Mouse (Mus musculus): ENCODE results near the gene Usp7.
"Not testable (repeated sequence)": the region's sequence is repeated elsewhere in the genome, so short reads cannot be mapped to it uniquely, and the experiment has no call there.

Usp7 gene

GRCm38 (mm10) chr16:8783198-8783913, 8.8 kb downstream of the Usp7 start:
- in situ Hi-C loops (cut with MboI; ENCODE audit: low sequenced_read_pairs) = no loop called here

DNA sequence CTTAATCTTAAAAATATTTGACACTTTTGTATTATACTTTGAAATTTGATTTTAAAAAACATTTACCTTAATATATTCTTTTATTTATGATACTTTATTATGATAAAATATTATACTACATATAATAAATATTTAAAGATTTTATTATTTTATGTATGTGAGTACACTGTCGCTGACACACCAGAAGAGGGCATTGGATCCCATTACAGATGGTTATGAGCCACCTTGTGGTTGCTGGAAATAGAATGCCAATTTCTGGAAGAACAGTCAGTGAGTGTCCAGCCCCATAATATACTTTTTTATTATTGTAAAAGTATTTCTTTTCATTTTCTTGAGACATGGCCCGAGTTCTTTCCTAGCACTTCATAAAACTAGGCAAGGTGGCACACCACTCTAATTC, 10.4 kb downstream of the Usp7 start:
- in situ Hi-C loops (cut with MboI; ENCODE audit: low sequenced_read_pairs) = no loop called here

- in situ Hi-C loops (cut with MboI; ENCODE audit: low sequenced_read_pairs) = no loop called here
Measured at GRCm38 (mm10) chr16:8781191-8781590, 10.9 kb downstream of the Usp7 start.

GRCm38 (mm10) chr16:8780187-8780586, 11.9 kb downstream of the Usp7 start:
- in situ Hi-C loops (cut with MboI; ENCODE audit: low sequenced_read_pairs) = no loop called here

DNA sequence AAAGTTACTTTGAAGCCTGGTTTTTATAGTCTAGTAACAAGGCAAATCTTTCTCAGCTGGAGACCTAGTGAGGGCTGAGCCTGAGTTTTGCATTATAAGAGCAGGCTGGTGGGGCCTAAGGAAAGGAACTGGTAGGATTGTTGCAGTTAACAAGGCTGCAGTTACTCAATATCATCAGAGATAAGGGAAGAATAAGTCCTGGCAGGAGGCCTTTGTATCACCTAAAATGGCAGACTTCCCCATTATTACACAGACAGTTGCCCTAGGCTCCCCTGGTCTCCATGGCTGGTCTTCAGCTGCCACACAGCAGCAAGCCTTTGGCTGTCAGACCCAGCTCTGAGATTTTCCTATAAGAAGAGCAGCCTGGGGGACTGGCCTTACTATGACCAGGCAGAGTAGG, 13.4 kb downstream of the Usp7 start:
- in situ Hi-C loops (cut with MboI; ENCODE audit: low sequenced_read_pairs) = no loop called here

DNA sequence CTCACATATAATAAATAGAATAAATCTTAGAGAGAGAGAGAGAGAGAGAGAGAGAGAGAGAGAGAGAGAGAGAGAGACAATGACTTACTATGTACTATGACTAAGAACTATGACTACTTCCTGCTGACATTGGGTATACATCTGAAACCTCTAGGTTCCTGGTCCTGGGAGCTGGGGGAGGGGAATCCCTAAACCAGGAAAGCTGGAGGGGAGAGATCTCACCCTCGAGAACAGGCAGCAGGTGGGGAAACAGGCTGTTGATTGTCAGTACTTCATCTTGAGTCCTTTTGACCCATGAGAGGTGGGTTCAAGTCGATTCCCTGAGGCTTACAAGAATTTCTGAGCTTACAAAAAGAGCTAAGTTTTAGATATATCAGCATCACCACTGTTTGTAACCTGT, 14.9 kb downstream of the Usp7 start:
- in situ Hi-C loops (cut with MboI; ENCODE audit: low sequenced_read_pairs) = no loop called here

DNA sequence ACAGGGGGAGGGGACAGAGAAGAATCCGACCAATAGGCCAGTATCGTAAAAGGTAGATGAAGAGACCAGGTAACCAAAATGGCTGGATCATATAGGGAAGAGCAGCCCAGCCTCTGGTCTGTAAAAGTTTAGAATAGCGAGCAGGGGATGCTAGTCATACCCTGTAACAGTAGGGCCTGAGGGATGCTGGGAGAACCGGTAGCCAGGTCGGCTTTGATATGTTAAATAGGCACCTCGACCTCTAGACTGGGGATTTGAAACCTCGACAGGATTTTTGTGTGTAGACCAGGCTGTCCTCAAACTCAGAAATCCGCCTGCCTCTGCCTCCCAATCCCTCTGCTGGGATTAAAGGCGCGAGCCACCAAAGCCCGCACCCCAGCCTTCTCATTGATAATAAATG, 15.5 kb downstream of the Usp7 start:
- in situ Hi-C loops (cut with MboI; ENCODE audit: low sequenced_read_pairs) = no loop called here

- in situ Hi-C loops (cut with MboI; ENCODE audit: low sequenced_read_pairs) = no loop called here
Measured at GRCm38 (mm10) chr16:8771086-8771485, 21.0 kb downstream of the Usp7 start.

DNA sequence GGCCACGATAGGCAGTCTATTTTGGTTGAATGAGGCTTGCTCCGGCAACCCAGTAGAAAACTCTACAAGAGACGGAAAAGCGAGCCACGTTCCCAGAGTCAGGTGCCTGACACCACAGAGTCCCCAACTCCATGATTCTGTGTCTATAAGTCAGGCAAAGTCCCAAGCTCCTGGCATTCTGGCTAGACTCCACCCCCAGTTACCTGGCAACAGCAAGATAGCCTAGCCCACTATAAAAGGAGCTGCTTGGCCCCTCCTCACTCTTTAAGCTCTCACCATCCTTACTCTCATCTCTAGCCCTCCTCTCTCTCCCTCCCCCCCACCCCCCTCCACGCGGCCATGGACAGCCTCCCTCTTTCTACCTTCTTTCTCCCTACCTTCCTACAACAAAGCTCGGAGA, 21.8 kb downstream of the Usp7 start:
- in situ Hi-C loops (cut with MboI; ENCODE audit: low sequenced_read_pairs) = not testable (repeated sequence)

DNA sequence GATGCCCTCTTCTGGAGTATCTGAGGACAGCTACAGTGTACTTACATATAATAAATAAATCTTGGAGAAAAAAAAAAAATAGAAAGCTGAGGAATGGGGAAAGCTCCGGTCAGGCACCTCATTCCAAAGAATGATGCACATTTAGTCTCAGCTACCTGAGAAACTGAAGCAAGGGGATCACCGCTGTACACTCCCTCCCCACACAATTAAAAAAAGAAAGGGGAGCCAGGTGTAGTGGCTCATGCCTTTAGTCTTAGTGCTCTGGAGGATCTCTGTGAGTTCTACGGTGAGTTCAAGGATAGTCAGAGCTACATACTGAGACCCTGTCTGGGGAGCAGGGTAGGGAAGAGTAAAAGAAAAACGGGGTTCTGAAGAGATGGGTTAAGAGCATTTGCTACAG, 22.6 kb downstream of the Usp7 start:
- in situ Hi-C loops (cut with MboI; ENCODE audit: low sequenced_read_pairs) = no loop called here

GRCm38 (mm10) chr16:8769065-8769464, 23.0 kb downstream of the Usp7 start:
- in situ Hi-C loops (cut with MboI; ENCODE audit: low sequenced_read_pairs) = no loop called here

GRCm38 (mm10) chr16:8768588-8768987, 23.5 kb downstream of the Usp7 start:
- in situ Hi-C loops (cut with MboI; ENCODE audit: low sequenced_read_pairs) = no loop called here

DNA sequence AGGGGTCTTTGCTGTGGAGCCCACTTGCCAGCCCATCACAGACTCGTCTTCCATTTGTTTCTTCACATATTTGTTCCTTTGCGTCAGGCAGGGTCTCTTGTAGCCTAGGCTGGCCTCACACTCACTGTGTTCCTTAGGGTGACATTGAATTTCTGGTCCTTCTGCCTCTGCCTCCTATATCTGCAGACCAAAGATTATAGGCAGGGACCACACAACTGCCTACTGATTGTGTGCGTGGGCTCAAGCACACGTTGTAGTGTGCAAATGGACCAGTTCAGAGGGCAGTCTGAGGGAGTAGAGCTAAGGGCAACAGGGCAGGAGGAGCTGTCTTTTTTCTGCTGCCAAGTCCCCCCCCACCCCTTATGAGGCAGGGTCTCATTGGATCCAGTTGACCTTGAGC, 24.0 kb downstream of the Usp7 start:
- in situ Hi-C loops (cut with MboI; ENCODE audit: low sequenced_read_pairs) = no loop called here

- in situ Hi-C loops (cut with MboI; ENCODE audit: low sequenced_read_pairs) = no loop called here
Measured at GRCm38 (mm10) chr16:8767133-8768052, 24.7 kb downstream of the Usp7 start.

DNA sequence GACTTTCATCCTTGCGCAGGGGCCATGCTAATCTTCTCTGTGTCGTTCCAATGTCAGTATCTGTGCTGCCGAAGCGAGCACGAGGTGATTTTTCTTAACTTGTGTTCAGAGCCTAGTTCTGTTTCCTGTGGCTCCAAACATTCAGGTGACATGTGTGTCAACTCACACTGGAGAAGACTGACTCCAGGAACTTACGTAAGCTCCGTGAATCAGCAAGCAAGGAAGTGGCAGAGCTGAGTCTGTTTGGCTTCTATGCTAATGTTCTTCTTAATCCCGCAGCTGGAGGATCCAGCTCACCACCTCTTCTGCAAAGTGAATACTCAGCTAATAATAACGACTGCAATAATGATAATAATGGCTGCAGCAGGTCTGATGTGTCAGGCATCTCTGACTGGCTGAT, 25.9 kb downstream of the Usp7 start:
- in situ Hi-C loops (cut with MboI; ENCODE audit: low sequenced_read_pairs) = no loop called here

- in situ Hi-C loops (cut with MboI; ENCODE audit: low sequenced_read_pairs) = no loop called here
Measured at GRCm38 (mm10) chr16:8764124-8764907, 27.8 kb downstream of the Usp7 start.

- in situ Hi-C loops (cut with MboI; ENCODE audit: low sequenced_read_pairs) = no loop called here
Measured at GRCm38 (mm10) chr16:8763028-8763427, 29.1 kb downstream of the Usp7 start.

- in situ Hi-C loops (cut with MboI; ENCODE audit: low sequenced_read_pairs) = no loop called here
Measured at GRCm38 (mm10) chr16:8761894-8762293, 30.2 kb downstream of the Usp7 start.

DNA sequence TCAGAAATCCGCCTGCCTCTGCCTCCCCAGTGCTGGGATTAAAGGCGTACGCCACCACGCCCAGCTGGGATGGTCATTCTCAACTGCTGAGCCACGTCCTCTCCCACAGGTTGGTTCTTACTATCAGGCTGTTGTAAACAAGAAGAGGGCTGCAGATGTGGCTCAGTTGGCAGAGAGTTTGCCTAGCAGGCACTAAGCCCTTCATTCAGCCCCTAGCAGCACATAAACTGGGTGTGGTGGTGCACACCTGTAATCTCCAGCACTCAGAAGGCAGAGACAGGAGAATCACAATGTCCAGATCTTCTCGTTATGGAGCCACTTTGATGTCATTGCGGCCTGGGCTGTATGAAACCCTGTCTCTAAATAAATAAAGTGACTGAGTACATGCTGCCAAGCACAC, 31.1 kb downstream of the Usp7 start:
- in situ Hi-C loops (cut with MboI; ENCODE audit: low sequenced_read_pairs) = no loop called here

DNA sequence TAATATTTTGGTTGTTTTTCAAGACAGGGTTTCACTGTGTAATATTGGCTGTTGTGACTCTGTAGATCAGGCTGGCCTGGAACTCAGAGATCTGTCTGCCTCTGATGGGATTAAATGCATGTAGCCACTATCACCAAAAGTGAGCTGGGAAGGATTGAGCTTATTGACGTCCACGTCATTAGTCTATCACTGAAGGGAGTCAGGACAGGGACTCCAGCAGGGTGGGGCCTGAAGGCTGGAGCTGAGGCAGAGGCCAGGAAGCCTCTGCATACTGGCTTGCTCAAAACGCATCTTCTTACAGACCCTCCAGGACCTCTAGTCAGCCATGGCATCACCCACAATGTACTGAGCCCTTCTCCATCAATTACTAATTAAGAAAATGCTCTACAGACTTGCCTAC, 33.1 kb downstream of the Usp7 start:
- in situ Hi-C loops (cut with MboI; ENCODE audit: low sequenced_read_pairs) = no loop called here

DNA sequence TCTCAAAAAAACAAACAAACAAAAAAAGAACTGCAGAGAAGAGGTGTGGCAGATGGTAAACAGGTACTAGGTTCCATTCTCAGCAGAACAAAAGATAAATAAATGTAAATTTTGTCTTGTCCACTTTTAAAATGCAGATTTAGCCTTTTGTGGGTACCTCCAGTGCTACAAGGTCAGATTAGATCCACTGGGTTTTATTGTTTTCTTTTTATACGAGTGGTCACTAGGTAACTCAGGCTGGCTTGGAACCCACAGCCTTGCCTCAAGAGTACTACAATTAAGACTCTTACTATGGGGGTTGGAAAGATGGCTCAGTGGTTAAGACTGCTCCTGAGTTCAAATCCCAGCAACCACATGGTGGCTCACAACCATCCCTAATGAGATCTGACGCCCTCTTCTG, 33.9 kb downstream of the Usp7 start:
- in situ Hi-C loops (cut with MboI; ENCODE audit: low sequenced_read_pairs) = no loop called here

Measured in CH12F3 (cell line).